Mouse (Mus musculus): Measurements from ENCODE around the gene Hap1. TPM values are rescaled to one million over a fixed set of nuclear protein-coding genes. Genes with fewer than 3 reads are reported as not detected.

The Hap1 gene
- total and polyA plus RNA-seq, 3 experiments, result 6.6 to 34.8 TPM; not detected in 1

GRCm38 (mm10) chr11:100369145-100369544 lies 13.2 kb upstream of the Hap1 start:
- TF ChIP-seq TAL1 (IDR thresholded peaks at IDR 0.05; ENCODE audit: low read length) (no peak), E2F4 (IDR thresholded peaks at IDR 0.05; ENCODE audit: borderline replicate concordance, low read depth, low read length) (no peak), MYC (IDR thresholded peaks at IDR 0.05; ENCODE audit: low read depth, low read length) (no peak), MYB (IDR thresholded peaks at IDR 0.05; ENCODE audit: low read depth, low read length) (no peak), MAX (IDR thresholded peaks at IDR 0.05; ENCODE audit: low read length) (no peak), USF2 (IDR thresholded peaks at IDR 0.05; ENCODE audit: borderline replicate concordance in 1 of 2, insufficient read depth in 1 of 2, low read depth in 1 of 2, low read length in 2 of 2) (no peak), BHLHE40 (IDR thresholded peaks at IDR 0.05; ENCODE audit: borderline replicate concordance, low read depth, low read length) (no peak), ELF1 (IDR thresholded peaks at IDR 0.05; ENCODE audit: low read depth, low read length) (no peak), RCOR1 (IDR thresholded peaks at IDR 0.05; ENCODE audit: low read depth, low read length) (no peak), CTCF (IDR thresholded peaks at IDR 0.05 in 2 of 3, conservative IDR thresholded peaks at IDR 0.05 in 1 of 3; ENCODE audit: control insufficient read depth in 1 of 3, insufficient read depth in 1 of 3, low read depth in 2 of 3, low read length in 3 of 3, poor library complexity in 1 of 3, severe bottlenecking in 1 of 3) (no peak), POLR2AphosphoS5 (IDR thresholded peaks at IDR 0.05; ENCODE audit: borderline replicate concordance, low read depth, low read length) (no peak), HCFC1 (IDR thresholded peaks at IDR 0.05; ENCODE audit: low read depth, low read length) (no peak), SMC3 (IDR thresholded peaks at IDR 0.05; ENCODE audit: low read depth, low read length) (no peak), MEF2A (IDR thresholded peaks at IDR 0.05; ENCODE audit: extremely low read depth, insufficient replicate concordance, low read depth, low read length, poor library complexity, severe bottlenecking) (no peak), USF1 (IDR thresholded peaks at IDR 0.05; ENCODE audit: low read depth, low read length) (no peak)
- peak; percentile 26 for DNase-seq (ENCODE audit: low read depth, low spot score)

GRCm38 (mm10) chr11:100362979-100363562 lies 7.1 kb upstream of the Hap1 start:
- no peaks in the 10 kb centered on the region for H3K79me2 ChIP-seq (ENCODE audit: control insufficient read depth, insufficient read depth, low read length, poor library complexity)
- no peaks in the 10 kb centered on the region for H3K36me3 ChIP-seq (ENCODE audit: control insufficient read depth in 1 of 2, insufficient read depth in 2 of 2, low read length in 2 of 2)
- no peak overlapping the region for H3K9ac ChIP-seq (ENCODE audit: control insufficient read depth, low read depth, low read length, poor library complexity, severe bottlenecking)
- H3K4me3 ChIP-seq (ENCODE audit: control insufficient read depth in 1 of 2, insufficient read depth in 1 of 2, low read depth in 2 of 2, low read length in 2 of 2), result no peak overlapping the region
- no peak overlapping the region for H3K27ac ChIP-seq (ENCODE audit: control insufficient read depth, low read depth, low read length)
- peaks cover 0 to 1% of the 10 kb centered on the region in 2 experiments; a peak in 2 of 4 replicates for H3K27me3 ChIP-seq (ENCODE audit: control insufficient read depth in 1 of 2, insufficient read depth in 2 of 2, low read length in 2 of 2)
- DNase-seq (ENCODE audit: low read depth, low spot score), result peak; percentile 75
- H3K9me3 ChIP-seq (replicated peaks; ENCODE audit: insufficient read depth, low read length), result no peaks in the 10 kb centered on the region
- no peaks in the 10 kb centered on the region for H3K4me1 ChIP-seq (ENCODE audit: control insufficient read depth in 1 of 2, insufficient read depth in 2 of 2, low read length in 2 of 2)
- peak; percentile 4 for TF ChIP-seq RAD21 (IDR thresholded peaks at IDR 0.05; ENCODE audit: low read depth, low read length)
- TF ChIP-seq SMC3 (IDR thresholded peaks at IDR 0.05; ENCODE audit: low read depth, low read length), result peak; percentile 50
- TF ChIP-seq TBP (IDR thresholded peaks at IDR 0.05; ENCODE audit: low read depth, low read length), result no peak
- peak; percentile 75 to 88 (median 81) for TF ChIP-seq CTCF (IDR thresholded peaks at IDR 0.05 in 2 of 3, conservative IDR thresholded peaks at IDR 0.05 in 1 of 3; ENCODE audit: control insufficient read depth in 1 of 3, insufficient read depth in 1 of 3, low read depth in 2 of 3, low read length in 3 of 3, poor library complexity in 1 of 3, severe bottlenecking in 1 of 3)

More at GRCm38 (mm10) chr11:100369145-100369544, 13.2 kb upstream of the Hap1 start:
- Histone ChIP-seq H3K4me3 (ENCODE audit: control insufficient read depth in 1 of 2, insufficient read depth in 1 of 2, low read depth in 2 of 2, low read length in 2 of 2) (no peak overlapping the region), H3K79me2 (ENCODE audit: control insufficient read depth, insufficient read depth, low read length, poor library complexity) (no peaks in the 10 kb centered on the region), H3K4me1 (ENCODE audit: control insufficient read depth in 1 of 2, insufficient read depth in 2 of 2, low read length in 2 of 2) (no peaks in the 10 kb centered on the region), H3K27ac (ENCODE audit: control insufficient read depth, low read depth, low read length) (no peak overlapping the region), H3K27me3 (ENCODE audit: control insufficient read depth in 1 of 2, insufficient read depth in 2 of 2, low read length in 2 of 2) (no peaks in the 10 kb centered on the region; a peak in 2 of 4 replicates), H3K9ac (ENCODE audit: control insufficient read depth, low read depth, low read length, poor library complexity, severe bottlenecking) (no peak overlapping the region), H3K36me3 (ENCODE audit: control insufficient read depth in 1 of 2, insufficient read depth in 2 of 2, low read length in 2 of 2) (no peaks in the 10 kb centered on the region), H3K9me3 (replicated peaks; ENCODE audit: insufficient read depth, low read length) (no peaks in the 10 kb centered on the region)
